ENCODE assay signal across 24 mouse cellular contexts in the genomic region with DNA sequence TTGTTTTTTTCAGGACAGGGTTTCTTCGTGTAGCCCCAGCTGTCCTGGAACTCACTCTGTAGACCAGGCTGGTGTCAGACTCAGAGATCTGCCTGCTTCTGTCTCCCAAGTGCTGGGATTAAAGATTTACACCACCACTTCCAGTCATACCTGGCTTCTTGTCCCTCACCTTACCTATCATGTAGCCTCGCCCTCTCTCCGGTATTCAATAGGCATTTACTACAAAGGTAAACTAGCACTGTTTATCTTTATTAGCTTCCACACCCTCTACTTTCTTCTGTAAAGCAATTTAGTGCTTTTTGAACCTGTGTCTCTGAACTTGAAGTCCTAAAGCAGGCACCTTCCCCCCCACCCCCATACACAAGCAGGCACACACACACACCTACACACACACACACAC.
"Had no signal": no experiment of that assay in that cellular context is flagged by ENCODE, and none has a peak within 500 bp of the region (broad histone marks: within the 10 kb centered on the region; RNA-seq: fewer than 3 reads in every experiment).

No protein-coding gene starts in this region.

- H3K27ac ChIP-seq: gastrocnemius, adult 2 months; heart, embryonic 13.5 days; heart, embryonic 15.5 days; hindbrain, embryonic 13.5 days; hindbrain, postnatal 0 days; kidney, embryonic 15.5 days; kidney, postnatal 0 days; limb, embryonic 10.5 days; limb, embryonic 12.5 days; liver, embryonic 13.5 days had no signal

- ATAC-seq: hindbrain, postnatal 0 days had no signal

- H3K9me3 ChIP-seq: heart, embryonic 13.5 days; heart, embryonic 15.5 days; hindbrain, embryonic 13.5 days; hindbrain, embryonic 15.5 days; kidney, embryonic 15.5 days; limb, embryonic 10.5 days; limb, embryonic 12.5 days; liver, embryonic 13.5 days had no signal

- H3K4me2 ChIP-seq: heart, embryonic 11.5 days; heart, embryonic 13.5 days; heart, embryonic 15.5 days; hindbrain, embryonic 13.5 days; hindbrain, embryonic 15.5 days; kidney, embryonic 15.5 days; limb, embryonic 12.5 days; liver, embryonic 11.5 days; liver, embryonic 13.5 days had no signal

- H3K27me3 ChIP-seq: heart, embryonic 13.5 days; heart, embryonic 15.5 days; hindbrain, embryonic 13.5 days; hindbrain, embryonic 15.5 days; limb, embryonic 12.5 days; liver, embryonic 13.5 days had no signal

- H3K36me3 ChIP-seq: heart, embryonic 13.5 days; heart, embryonic 15.5 days; hindbrain, embryonic 13.5 days; hindbrain, embryonic 15.5 days; kidney, embryonic 15.5 days; limb, embryonic 10.5 days; limb, embryonic 12.5 days; liver, embryonic 13.5 days had no signal

- H3K4me3 ChIP-seq: gastrocnemius, adult 2 months; heart, embryonic 13.5 days; heart, embryonic 15.5 days; hindbrain, embryonic 13.5 days; hindbrain, embryonic 15.5 days; kidney, embryonic 15.5 days; limb, embryonic 10.5 days; limb, embryonic 12.5 days; liver, embryonic 13.5 days had no signal

- H3K9ac ChIP-seq: heart, embryonic 13.5 days; heart, embryonic 15.5 days; hindbrain, embryonic 13.5 days; hindbrain, embryonic 15.5 days; kidney, embryonic 15.5 days; limb, embryonic 12.5 days; liver, embryonic 13.5 days had no signal

- H3K4me1 ChIP-seq: heart, embryonic 13.5 days; heart, embryonic 15.5 days; hindbrain, embryonic 13.5 days; liver, embryonic 13.5 days had no signal

- DNase-seq: gastrocnemius, adult 2 months; gastrocnemius, postnatal 14 days; gastrocnemius, postnatal 36 days; heart, postnatal 36 days; kidney, adult 11 months; kidney, adult 2 months; kidney, adult 9 months; kidney, postnatal 14 days; kidney, postnatal 36 days; layer of hippocampus, adult 9-11 months; layer of hippocampus, postnatal 36 days; liver; liver, embryonic 13.5 days had no signal
